Mouse (Mus musculus) small intestine, adult 2 months (tissue): ENCODE results near the gene Syt9.

Source experiments
- CTCF ChIP-seq: fragments of 200-500 bp; IDR thresholded peaks from 2 replicates; pipeline ENCODE4 v1.5.1; 2012; ENCODE audit warnings: low read depth, mild to moderate bottlenecking, control low read depth, inconsistent platforms, low read length, moderate library complexity, mixed read lengths; ENCODE audit not compliant: insufficient replicate concordance, insufficient read length; ENCODE audit errors: extremely low read depth
- POLR2A ChIP-seq: fragments of 200-500 bp; IDR thresholded peaks from 2 replicates; pipeline ENCODE4 v1.6.1; 2012; ENCODE audit warnings: low read depth, mild to moderate bottlenecking, control low read depth, inconsistent platforms, low read length, moderate library complexity

DNA sequence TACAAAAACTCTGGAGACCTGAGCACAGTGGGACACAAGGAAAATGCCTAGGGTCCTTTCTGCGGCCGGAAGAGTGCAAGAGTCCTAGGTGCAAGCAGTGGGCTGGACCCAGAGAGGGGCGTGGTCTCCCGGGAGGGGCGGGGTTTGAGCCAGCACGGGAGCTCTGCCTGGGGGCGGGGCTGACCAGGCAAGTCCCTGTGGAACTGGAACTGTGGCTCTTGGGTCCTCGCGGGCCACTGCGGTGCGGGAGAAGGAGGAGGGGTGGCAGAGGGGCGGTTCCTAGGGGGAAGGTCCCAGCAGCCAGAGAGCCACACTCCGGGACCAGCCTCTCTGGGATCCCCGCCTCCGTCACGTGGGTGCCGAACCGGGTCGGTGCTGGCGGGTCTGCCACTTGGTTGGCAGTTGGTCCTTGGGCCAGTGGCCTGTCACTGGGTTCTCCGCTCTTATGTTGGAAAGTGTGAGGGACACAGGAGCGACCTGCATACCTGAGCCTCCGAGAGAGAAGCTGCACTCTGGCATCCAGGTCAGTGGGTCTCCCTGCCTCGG is 224.4 kb downstream of the Syt9 start, which contains the start of gene Ppfibp2:
- no peak for TF ChIP-seq POLR2A
- no peak for TF ChIP-seq CTCF
